Mouse (Mus musculus) hindbrain, postnatal 0 days (tissue): ENCODE measurements at regions not wholly inside any gene's neighbourhood (a gene's known extent, or its start where the extent isn't known, plus 50 kb on each side); places are given as distances from the start of the nearest gene placed in this dataset.

Experiments
- ATAC-seq: fragments of 200-750 bp; cut with Nextera tagmentation; 2 replicates; pipeline ENCODE4 v1.8.0; 2017; ENCODE audit warnings: mild to moderate bottlenecking, moderate TSS enrichment, moderate library complexity
- DNase-seq: peaks from one replicate; pipeline ENCODE4 v3.0.0-alpha.2; 2015; ENCODE audit warnings: low spot score
- H3K27ac ChIP-seq: fragments of 300-500 bp; sonication (generic); 2 replicates; pipeline ENCODE4 v1.5.1; 2014; ENCODE audit warnings: mild to moderate bottlenecking
- H3K27me3 ChIP-seq: fragments of 300-500 bp; sonication (generic); 2 replicates; pipeline ENCODE4 v1.6.1; 2014; ENCODE audit warnings: low read length, mixed read lengths; ENCODE audit not compliant: insufficient read depth
- H3K36me3 ChIP-seq: fragments of 300-500 bp; sonication (generic); 2 replicates; pipeline ENCODE4 v1.6.1; 2014; ENCODE audit warnings: low read length, mixed read lengths; ENCODE audit not compliant: insufficient read depth
- H3K4me1 ChIP-seq: fragments of 300-500 bp; sonication (generic); 2 replicates; pipeline ENCODE4 v1.6.1; 2014; ENCODE audit warnings: antibody characterized with exemption, low read length, mixed read lengths; ENCODE audit not compliant: insufficient read depth
- H3K4me2 ChIP-seq: fragments of 300-500 bp; sonication (generic); 2 replicates; pipeline ENCODE4 v1.6.1; 2014; ENCODE audit warnings: low read depth, mild to moderate bottlenecking, low read length, moderate library complexity, mixed read lengths
- H3K4me3 ChIP-seq: fragments of 300-500 bp; sonication (generic); 2 replicates; pipeline ENCODE4 v1.5.1; 2014; ENCODE audit warnings: low read length
- H3K9ac ChIP-seq: fragments of 300-500 bp; sonication (generic); replicated peaks from 2 replicates; pipeline ENCODE4 v1.6.1; 2014; ENCODE audit warnings: mild to moderate bottlenecking, low read length, moderate library complexity, mixed read lengths
- H3K9me3 ChIP-seq: fragments of 300-500 bp; sonication (generic); 2 replicates; pipeline ENCODE4 v1.6.1; 2016; ENCODE audit warnings: low read length, mixed read lengths
- CTCF ChIP-seq: IDR thresholded peaks from 2 replicates; pipeline ENCODE4 v1.5.1; 2016; ENCODE audit warnings: antibody characterized with exemption, control low read depth, low read depth
- WGBS: fragments of 180-500 bp; shearing (Covaris S2); extraction: QIAGEN DNeasy Blood & Tissue Kit; methylation state at CpG from one replicate; pipeline ENCODE4 v1.1.7; 2014; 5-methylcytosine and 5-hydroxymethylcytosine counted together

DNA sequence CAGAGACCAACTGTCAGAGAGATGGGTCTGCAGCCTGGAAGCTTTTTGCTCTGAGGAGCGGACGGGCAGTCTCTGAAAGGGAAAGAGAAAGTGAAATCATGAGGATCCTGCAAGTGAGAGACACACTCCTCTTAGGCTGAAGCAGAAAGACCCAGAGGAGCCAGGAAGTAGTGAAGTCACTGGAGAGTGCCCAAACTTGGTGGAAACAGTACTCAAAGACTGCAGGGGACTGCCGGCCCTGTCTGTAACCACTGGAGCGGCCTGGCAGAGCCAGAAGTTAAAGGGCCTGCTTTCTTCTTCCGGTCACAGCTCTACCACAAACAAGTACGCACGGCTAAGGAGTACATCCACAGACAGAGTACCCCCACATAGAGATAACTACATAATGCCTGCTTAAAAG lies 326.5 kb downstream of the Efnb2 start:
- TF ChIP-seq CTCF = no peak
- Histone ChIP-seq H3K4me1 (no peaks in the 10 kb centered on the region), H3K4me3 (no peak overlapping the region), H3K9me3 (no peaks in the 10 kb centered on the region), H3K9ac (no peak overlapping the region), H3K4me2 (no peak overlapping the region), H3K27me3 (no peaks in the 10 kb centered on the region), H3K36me3 (no peaks in the 10 kb centered on the region), H3K27ac (no peak overlapping the region)
- WGBS = 68% methylated on average over 7 of the region's 7 CpGs
- ATAC-seq (no peak), DNase-seq (no peak)

DNA sequence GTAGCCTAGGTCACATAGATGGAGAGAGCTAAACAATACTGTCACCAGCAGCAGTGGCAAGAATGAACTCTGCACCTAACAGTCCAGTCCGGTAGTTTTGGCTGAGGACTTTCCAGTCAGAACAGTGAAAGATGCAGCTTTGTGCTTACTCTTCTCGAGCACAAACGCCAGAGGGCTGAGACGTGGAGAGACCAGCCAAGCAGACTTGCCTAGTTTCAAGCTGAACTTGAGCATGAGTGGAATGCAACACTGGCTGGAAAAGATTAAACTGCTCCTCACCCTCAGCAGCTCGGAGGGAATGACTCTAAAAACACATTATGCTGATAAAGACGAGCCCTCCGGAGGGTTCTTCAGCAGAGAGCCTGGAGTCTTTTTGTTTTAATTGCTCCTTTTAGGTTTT lies 329.8 kb downstream of the Efnb2 start:
- Histone ChIP-seq H3K4me2 (no peak overlapping the region), H3K9me3 (no peaks in the 10 kb centered on the region), H3K4me3 (no peak overlapping the region), H3K9ac (no peak overlapping the region), H3K36me3 (no peaks in the 10 kb centered on the region), H3K27me3 (no peaks in the 10 kb centered on the region), H3K27ac (no peak overlapping the region), H3K4me1 (no peaks in the 10 kb centered on the region)
- 0 out of 2 replicates have a peak, but pooled peaks have one; percentile 15 for TF ChIP-seq CTCF
- DNase-seq (peak; percentile 17), ATAC-seq (no peak)
- WGBS = 41% methylated on average over 7 of the region's 7 CpGs

DNA sequence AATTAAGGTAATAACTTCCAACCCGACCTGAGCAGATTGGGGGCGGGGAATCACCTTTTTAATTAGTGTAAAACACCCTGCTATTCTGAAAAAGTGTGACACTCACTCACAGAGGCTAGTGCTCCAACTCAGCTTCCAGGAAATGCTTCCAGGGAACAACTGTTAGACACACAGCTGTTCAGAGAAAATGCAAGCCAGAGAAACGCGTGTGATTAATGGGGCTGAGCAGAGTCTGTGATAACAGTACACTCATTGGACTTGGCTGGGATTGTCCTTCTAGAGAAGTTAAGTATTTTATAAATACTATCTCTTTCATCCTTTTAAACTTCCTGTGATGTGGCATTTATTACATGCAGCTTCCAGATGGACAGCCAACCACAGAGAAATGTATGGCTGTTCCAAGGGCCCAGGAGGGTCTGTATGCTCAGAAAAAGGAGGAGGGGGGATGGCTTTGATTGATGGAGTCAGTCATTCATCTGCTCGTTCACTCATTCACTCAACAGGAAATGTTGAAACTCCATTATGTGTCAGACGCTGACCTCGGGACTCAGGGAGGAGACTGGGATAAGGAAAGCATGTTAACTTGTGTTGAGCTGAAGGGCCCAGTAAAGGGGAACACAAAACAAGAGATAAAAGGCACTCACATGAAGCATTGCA lies 332.9 kb downstream of the Efnb2 start:
- Histone ChIP-seq H3K9me3 (no peaks in the 10 kb centered on the region), H3K36me3 (no peaks in the 10 kb centered on the region), H3K27ac (no peak overlapping the region), H3K4me1 (no peaks in the 10 kb centered on the region), H3K9ac (no peak overlapping the region), H3K4me3 (no peak overlapping the region), H3K4me2 (no peak overlapping the region), H3K27me3 (no peaks in the 10 kb centered on the region)
- no peak for TF ChIP-seq CTCF
- DNase-seq (peak; percentile 40), ATAC-seq (no peak)
- WGBS = 33% methylated on average over 7 of the region's 7 CpGs

DNA sequence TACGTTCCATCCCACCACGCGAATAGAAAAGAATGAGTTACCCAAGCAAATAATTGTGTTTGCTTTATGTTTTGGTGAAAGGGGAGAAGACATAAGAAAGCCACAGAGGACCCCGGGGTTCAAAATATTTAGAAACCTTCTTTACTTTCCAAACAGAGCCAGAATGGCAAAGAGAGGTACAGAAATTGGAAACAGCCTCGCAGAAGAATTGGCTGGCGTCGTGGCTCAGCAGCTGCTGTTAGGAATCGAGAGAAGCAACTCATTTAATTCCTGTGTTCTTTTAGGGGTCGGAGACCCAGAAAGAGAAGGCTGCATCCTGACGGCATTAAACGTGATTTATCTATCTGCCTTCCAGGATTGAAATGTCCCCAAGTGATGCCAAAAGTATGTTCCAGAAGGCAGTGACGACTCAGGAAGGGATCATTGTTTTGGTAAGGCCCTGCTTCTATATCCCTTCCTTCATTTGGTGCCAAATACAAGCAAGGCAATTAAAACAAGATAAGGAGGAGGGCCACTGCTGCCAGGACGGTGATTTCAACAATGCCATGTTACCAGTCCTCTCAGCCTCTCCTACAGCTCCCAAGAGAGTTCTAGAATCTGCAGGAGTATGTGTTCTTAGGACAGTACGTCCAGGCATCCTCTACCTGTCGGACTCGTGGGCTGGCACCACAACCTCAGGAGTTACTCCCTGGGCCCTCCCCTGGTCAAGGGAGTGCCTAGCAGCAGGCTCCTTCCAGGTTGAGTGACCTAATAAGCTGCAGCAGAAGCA lies 334.8 kb downstream of the Efnb2 start:
- Histone ChIP-seq H3K4me2 (no peak overlapping the region), H3K4me3 (no peak overlapping the region), H3K9me3 (no peaks in the 10 kb centered on the region), H3K9ac (no peak overlapping the region), H3K27ac (no peak overlapping the region), H3K27me3 (no peaks in the 10 kb centered on the region), H3K4me1 (no peaks in the 10 kb centered on the region), H3K36me3 (no peaks in the 10 kb centered on the region)
- ATAC-seq (no peak), DNase-seq (no peak)
- 47% methylated on average over 16 of the region's 16 CpGs for WGBS
- TF ChIP-seq CTCF = no peak

DNA sequence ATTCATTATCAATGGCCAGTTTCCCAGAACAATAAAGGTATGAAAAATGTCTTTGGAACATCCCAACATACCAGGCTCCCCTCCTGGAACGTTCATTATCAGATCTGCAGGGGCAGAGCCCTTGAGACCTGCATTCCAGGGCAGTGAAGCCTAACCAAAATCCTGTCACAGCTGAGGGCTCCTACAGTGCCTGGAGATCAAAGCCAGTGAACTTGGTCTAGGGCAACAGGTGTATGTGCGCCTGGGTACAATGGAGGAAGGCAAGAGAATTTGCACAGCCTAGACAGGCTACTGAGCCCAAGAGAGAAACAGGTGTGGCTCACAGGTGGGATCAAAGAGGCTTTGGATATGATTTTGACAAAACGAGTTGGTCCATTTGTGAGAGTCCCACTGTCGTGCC lies 335.6 kb downstream of the Efnb2 start:
- Histone ChIP-seq H3K4me3 (no peak overlapping the region), H3K9me3 (no peaks in the 10 kb centered on the region), H3K4me2 (no peak overlapping the region), H3K27me3 (no peaks in the 10 kb centered on the region), H3K9ac (no peak overlapping the region), H3K4me1 (no peaks in the 10 kb centered on the region), H3K27ac (no peak overlapping the region), H3K36me3 (no peaks in the 10 kb centered on the region)
- ATAC-seq (no peak), DNase-seq (no peak)
- WGBS = 63% methylated on average over 4 of the region's 4 CpGs
- no peak for TF ChIP-seq CTCF

DNA sequence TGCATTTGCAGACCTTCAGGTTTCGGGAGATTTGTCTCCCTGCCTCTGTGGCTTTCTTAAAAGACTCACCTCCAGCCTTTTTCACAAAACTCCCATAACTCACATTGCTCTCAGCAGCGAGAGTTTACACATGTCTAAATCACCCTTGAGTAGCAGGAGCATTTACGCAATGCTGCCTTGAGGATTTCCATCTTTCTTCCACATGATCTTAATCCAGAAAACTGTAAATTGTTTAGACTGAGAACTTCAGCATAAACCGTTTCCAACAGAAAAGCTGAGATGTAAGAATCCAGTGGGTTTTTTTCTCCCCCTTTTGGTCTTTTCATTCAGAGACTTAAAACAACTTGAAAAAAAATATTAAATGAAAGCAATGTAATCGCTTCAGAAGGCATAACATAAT lies 336.5 kb downstream of the Efnb2 start:
- H3K4me3 ChIP-seq = no peak overlapping the region
- no peaks in the 10 kb centered on the region for H3K36me3 ChIP-seq
- WGBS = 68% methylated on average over 5 of the region's 5 CpGs
- no peaks in the 10 kb centered on the region for H3K4me1 ChIP-seq
- H3K27ac ChIP-seq = no peak overlapping the region
- no peak for DNase-seq
- H3K9ac ChIP-seq = no peak overlapping the region
- H3K4me2 ChIP-seq = no peak overlapping the region
- H3K27me3 ChIP-seq = no peaks in the 10 kb centered on the region
- ATAC-seq = no peak
- H3K9me3 ChIP-seq = no peaks in the 10 kb centered on the region
- no peak for TF ChIP-seq CTCF

DNA sequence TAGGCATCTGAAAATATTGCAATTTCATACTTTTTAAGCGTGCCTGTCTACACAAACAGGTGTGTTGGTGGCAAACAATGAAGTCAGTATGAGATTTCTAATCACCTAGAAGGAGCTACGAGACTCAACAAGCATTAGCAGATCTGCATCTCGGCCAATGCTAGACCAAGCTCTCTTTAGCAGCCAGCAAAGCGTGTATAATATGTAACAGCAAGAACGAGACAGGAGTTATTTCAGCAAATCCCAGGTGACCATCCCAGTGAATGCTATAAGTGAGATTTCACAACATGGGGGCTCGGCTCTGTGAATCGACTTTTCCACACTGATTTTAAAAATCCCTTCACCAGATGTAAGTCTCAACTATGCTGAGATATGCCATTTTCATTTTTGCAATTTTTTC lies 352.8 kb downstream of the Efnb2 start:
- peak; percentile 42 for DNase-seq
- no peak for TF ChIP-seq CTCF
- no peaks in the 10 kb centered on the region for H3K27me3 ChIP-seq
- no peak overlapping the region for H3K27ac ChIP-seq
- no peaks in the 10 kb centered on the region for H3K9me3 ChIP-seq
- WGBS = 43% methylated on average over 7 of the region's 7 CpGs
- H3K36me3 ChIP-seq = no peaks in the 10 kb centered on the region
- H3K4me1 ChIP-seq = 0 out of 2 replicates have a peak, but pooled peaks cover 3% of the 10 kb centered on the region
- no peak for ATAC-seq
- H3K4me2 ChIP-seq = no peak overlapping the region; the same call in 1 of the 2 replicates
- H3K9ac ChIP-seq = no peak overlapping the region
- H3K4me3 ChIP-seq = no peak overlapping the region
